Comparison of ENCODE assay signal across 18 mouse cellular contexts in the genomic region with DNA sequence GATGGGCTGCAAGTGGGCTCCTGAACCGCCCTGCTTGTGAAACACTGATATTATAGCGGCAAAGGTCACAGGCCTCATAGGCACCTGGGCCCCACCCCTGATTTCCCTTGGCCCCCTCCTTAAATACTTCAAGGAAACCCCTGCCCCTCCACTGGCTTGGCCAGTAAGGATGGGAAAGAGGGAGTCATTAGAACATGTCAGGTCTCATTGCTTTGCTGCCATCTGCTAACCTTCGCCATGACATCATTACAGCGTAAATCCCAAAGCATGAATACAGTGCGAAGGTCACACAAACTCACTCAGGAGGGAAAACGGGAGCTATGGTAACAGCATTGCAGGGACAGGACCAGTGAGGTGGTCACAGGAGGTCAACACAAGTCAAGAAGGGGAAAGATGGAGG. TPM values are rescaled to one million over a fixed set of nuclear protein-coding genes. Genes with fewer than 3 reads are reported as not detected.
A peak's percentile ranks its signal among the peaks of the same experiment; 100 is the strongest.
DNase-seq lines count a peak whose midpoint lies in the region; ATAC-seq and TF ChIP-seq lines count a peak whose summit lies in the region.
"Had no signal": no experiment of that assay in that cellular context is flagged by ENCODE, and none has a peak within 500 bp of the region (broad histone marks: within the 10 kb centered on the region; RNA-seq: fewer than 3 reads in every experiment).

No protein-coding gene starts in this region.

- no peaks in the 10 kb centered on the region for H3K9me3 ChIP-seq in midbrain, embryonic 14.5 days (ENCODE audit: control insufficient read depth, low read length)
- H3K9me3 ChIP-seq in midbrain, embryonic 15.5 days, result no peaks in the 10 kb centered on the region
- H3K9me3 ChIP-seq in embryonic facial prominence, embryonic 12.5 days, result no peaks in the 10 kb centered on the region
- H3K9me3 ChIP-seq in forebrain, embryonic 16.5 days (ENCODE audit: control insufficient read depth, low read length), result no peaks in the 10 kb centered on the region
- H3K9me3 ChIP-seq in hindbrain, postnatal 0 days (ENCODE audit: low read length), result no peaks in the 10 kb centered on the region
- H3K9me3 ChIP-seq: limb, embryonic 12.5 days; liver, embryonic 13.5 days; stomach, embryonic 15.5 days had no signal

- DNase-seq in midbrain, embryonic 14.5 days, result no peak
- no peak for DNase-seq in hindbrain, postnatal 0 days (ENCODE audit: low spot score)
- no peak for DNase-seq in kidney, adult 9 months
- DNase-seq in cerebellum, adult 2 months, result no peak
- DNase-seq: adrenal gland, adult 8-10 months; cerebellum, adult 9-10 months; liver, embryonic 13.5 days; lung, embryonic 14.5 days; thymus, adult 18-20 months had no signal

- H3K4me1 ChIP-seq in midbrain, embryonic 14.5 days (ENCODE audit: control insufficient read depth, insufficient read depth, low read length), result peaks cover 10% of the 10 kb centered on the region
- peaks cover 11% of the 10 kb centered on the region; the same call in 1 of the 2 replicates for H3K4me1 ChIP-seq in midbrain, embryonic 15.5 days
- H3K4me1 ChIP-seq in embryonic facial prominence, embryonic 12.5 days, result peaks cover 5% of the 10 kb centered on the region; the same call in 1 of the 2 replicates
- H3K4me1 ChIP-seq in forebrain, embryonic 16.5 days (replicated peaks; ENCODE audit: control insufficient read depth, insufficient read depth, low read length), result peaks cover 6% of the 10 kb centered on the region; the same call in 1 of the 2 replicates
- peaks cover 4% of the 10 kb centered on the region; the same call in 1 of the 2 replicates for H3K4me1 ChIP-seq in hindbrain, postnatal 0 days (ENCODE audit: insufficient read depth, low read length)
- H3K4me1 ChIP-seq in cerebellum, adult 2 months (ENCODE audit: control insufficient read depth, insufficient read depth, low read length), result peaks cover 11% of the 10 kb centered on the region

- TF ChIP-seq POLR2A in cerebellum, adult 2 months (IDR thresholded peaks at IDR 0.05; ENCODE audit: borderline replicate concordance, insufficient read depth, low read length), result no peak

- no peaks in the 10 kb centered on the region for H3K27me3 ChIP-seq in midbrain, embryonic 14.5 days (ENCODE audit: control insufficient read depth, insufficient read depth, low read length)
- 0 out of 2 replicates have a peak, but pooled peaks cover 3% of the 10 kb centered on the region for H3K27me3 ChIP-seq in midbrain, embryonic 15.5 days (replicated peaks)
- H3K27me3 ChIP-seq in embryonic facial prominence, embryonic 12.5 days, result 0 out of 2 replicates have a peak, but pooled peaks cover 2% of the 10 kb centered on the region
- peaks cover 87% of the 10 kb centered on the region for H3K27me3 ChIP-seq in forebrain, embryonic 16.5 days (replicated peaks; ENCODE audit: control insufficient read depth, insufficient read depth, low read length)
- no peaks in the 10 kb centered on the region for H3K27me3 ChIP-seq in hindbrain, postnatal 0 days (ENCODE audit: insufficient read depth, low read length)
- H3K27me3 ChIP-seq in cerebellum, adult 2 months (ENCODE audit: control insufficient read depth, insufficient read depth, low read length), result no peaks in the 10 kb centered on the region
- H3K27me3 ChIP-seq: limb, embryonic 12.5 days; liver, embryonic 13.5 days; stomach, embryonic 15.5 days had no signal

- TF ChIP-seq CTCF in hindbrain, postnatal 0 days (IDR thresholded peaks at IDR 0.05; ENCODE audit: low read depth), result no peak
- TF ChIP-seq CTCF in cerebellum, adult 2 months (IDR thresholded peaks at IDR 0.05; ENCODE audit: borderline replicate concordance, insufficient read depth, low read depth, low read length), result no peak

- peaks cover 1% of the 10 kb centered on the region; the same call in 1 of the 2 replicates for H3K36me3 ChIP-seq in midbrain, embryonic 14.5 days (ENCODE audit: control insufficient read depth, insufficient read depth, low read length)
- H3K36me3 ChIP-seq in midbrain, embryonic 15.5 days (replicated peaks), result no peaks in the 10 kb centered on the region
- no peaks in the 10 kb centered on the region; the same call in 1 of the 2 replicates for H3K36me3 ChIP-seq in embryonic facial prominence, embryonic 12.5 days
- H3K36me3 ChIP-seq in forebrain, embryonic 16.5 days (ENCODE audit: control insufficient read depth, insufficient read depth), result no peaks in the 10 kb centered on the region
- peaks cover 6% of the 10 kb centered on the region; the same call in 1 of the 2 replicates for H3K36me3 ChIP-seq in hindbrain, postnatal 0 days (ENCODE audit: insufficient read depth, low read length)
- H3K36me3 ChIP-seq: stomach, embryonic 15.5 days had no signal

- no peak overlapping the region for H3K4me3 ChIP-seq in midbrain, embryonic 14.5 days (replicated peaks; ENCODE audit: low read depth, low read length)
- H3K4me3 ChIP-seq in midbrain, embryonic 15.5 days, result no peak overlapping the region
- H3K4me3 ChIP-seq in embryonic facial prominence, embryonic 12.5 days, result no peak overlapping the region
- H3K4me3 ChIP-seq in forebrain, embryonic 16.5 days (replicated peaks; ENCODE audit: low read length), result no peak overlapping the region
- no peak overlapping the region for H3K4me3 ChIP-seq in hindbrain, postnatal 0 days (ENCODE audit: low read length)
- no peak overlapping the region for H3K4me3 ChIP-seq in cerebellum, adult 2 months (replicated peaks; ENCODE audit: insufficient read depth, low read depth, low read length)
- H3K4me3 ChIP-seq: erythroblast, embryonic 14.5 days; heart, adult 2 months; limb, embryonic 12.5 days; liver, embryonic 13.5 days; stomach, embryonic 15.5 days had no signal

- no peak; the same call in 1 of the 2 replicates for ATAC-seq in midbrain, embryonic 14.5 days (ENCODE audit: low FRiP score, low TSS enrichment)
- ATAC-seq in midbrain, embryonic 15.5 days (replicated peaks), result no peak
- ATAC-seq in embryonic facial prominence, embryonic 12.5 days (ENCODE audit: insufficient number of reproducible peaks, insufficient read depth, low FRiP score, low TSS enrichment), result peak; percentile 47; the same call in 1 of the 2 replicates
- peak; percentile 47; the same call in 1 of the 2 replicates for ATAC-seq in forebrain, embryonic 16.5 days
- ATAC-seq in hindbrain, postnatal 0 days, result 0 out of 2 replicates have a peak, but pooled peaks have one; percentile 41
- no peak for ATAC-seq in erythroid progenitor cell, adult 5-6 weeks (replicated peaks; ENCODE audit: low FRiP score, poor library complexity, severe bottlenecking)
- ATAC-seq: intestine, embryonic 16.5 days had no signal

- H3K9ac ChIP-seq in midbrain, embryonic 14.5 days (replicated peaks; ENCODE audit: low read length), result no peak overlapping the region
- no peak overlapping the region for H3K9ac ChIP-seq in midbrain, embryonic 15.5 days
- H3K9ac ChIP-seq in embryonic facial prominence, embryonic 12.5 days, result no peak overlapping the region
- no peak overlapping the region for H3K9ac ChIP-seq in forebrain, embryonic 16.5 days (replicated peaks; ENCODE audit: low read depth, low read length)
- no peak overlapping the region for H3K9ac ChIP-seq in hindbrain, postnatal 0 days (replicated peaks; ENCODE audit: low read length)
- H3K9ac ChIP-seq: limb, embryonic 12.5 days; liver, embryonic 13.5 days; lung, embryonic 14.5 days; stomach, embryonic 15.5 days had no signal

- 53% methylated on average over 6 of the region's 6 CpGs for WGBS in midbrain, embryonic 14.5 days
- WGBS in midbrain, embryonic 15.5 days, result 56% methylated on average over 6 of the region's 6 CpGs
- WGBS in embryonic facial prominence, embryonic 12.5 days, result 56% methylated on average over 6 of the region's 6 CpGs
- 16% methylated on average over 6 of the region's 6 CpGs for WGBS in forebrain, embryonic 16.5 days
- WGBS in hindbrain, postnatal 0 days, result 63% methylated on average over 6 of the region's 6 CpGs
- WGBS in cerebellum, adult 2 months, result 79% methylated on average over 6 of the region's 6 CpGs

- H3K4me2 ChIP-seq in midbrain, embryonic 14.5 days (ENCODE audit: low read length), result no peak overlapping the region
- no peak overlapping the region for H3K4me2 ChIP-seq in midbrain, embryonic 15.5 days
- no peak overlapping the region for H3K4me2 ChIP-seq in embryonic facial prominence, embryonic 12.5 days (replicated peaks)
- H3K4me2 ChIP-seq in forebrain, embryonic 16.5 days (ENCODE audit: low read length), result no peak overlapping the region
- H3K4me2 ChIP-seq in hindbrain, postnatal 0 days (ENCODE audit: low read depth, low read length), result no peak overlapping the region
- H3K4me2 ChIP-seq: limb, embryonic 12.5 days; liver, embryonic 13.5 days; lung, embryonic 14.5 days; stomach, embryonic 15.5 days had no signal

- peak overlapping the region; percentile 20; the same call in 1 of the 2 replicates for H3K27ac ChIP-seq in midbrain, embryonic 14.5 days (replicated peaks; ENCODE audit: low read depth, low read length)
- no peak overlapping the region for H3K27ac ChIP-seq in midbrain, embryonic 15.5 days
- H3K27ac ChIP-seq in embryonic facial prominence, embryonic 12.5 days, result no peak overlapping the region
- no peak overlapping the region for H3K27ac ChIP-seq in forebrain, embryonic 16.5 days (ENCODE audit: low read length)
- H3K27ac ChIP-seq in hindbrain, postnatal 0 days, result no peak overlapping the region
- no peak overlapping the region for H3K27ac ChIP-seq in cerebellum, adult 2 months (ENCODE audit: insufficient read depth, low read length)
- H3K27ac ChIP-seq: heart, adult 2 months; limb, embryonic 12.5 days; liver, embryonic 13.5 days; stomach, embryonic 15.5 days had no signal

RNA-seq across cellular contexts. Expression of gene Gm17018, which starts 36.0 kb away (rescaled TPM):
- polyA plus RNA-seq in midbrain, embryonic 14.5 days (2014; fragmentation: Nextera tagmentation; extraction: Ambion mirVana), result 57.0 and 68.6 TPM in 2 replicates
- 60.3 and 65.8 TPM in 2 replicates for polyA plus RNA-seq in midbrain, embryonic 15.5 days (2015; fragmentation: Nextera tagmentation; extraction: Ambion mirVana)
- 43.3 and 43.8 TPM in 2 replicates for polyA plus RNA-seq in embryonic facial prominence, embryonic 12.5 days (2016; fragmentation: Nextera tagmentation; extraction: Ambion mirVana)
- polyA plus RNA-seq in forebrain, embryonic 16.5 days (2015; fragmentation: Nextera tagmentation; extraction: Ambion mirVana), result 41.4 and 44.0 TPM in 2 replicates
- total RNA-seq in hindbrain, postnatal 0 days (2014; rRNA removed), result 20.9 and 23.0 TPM in 2 replicates
- 86.4 and 90.7 TPM in 2 replicates for polyA plus RNA-seq in hindbrain, postnatal 0 days (2015; fragmentation: Nextera tagmentation; extraction: Ambion mirVana)
- 3.4 TPM in 1 of 2 replicates, not detected in the other for total RNA-seq in erythroid progenitor cell, adult 5-6 weeks (2015; ENCODE audit: low replicate concordance)
- total RNA-seq in erythroid progenitor cell, adult 5-6 weeks (2017; ENCODE audit: low replicate concordance), result 4.0 and 7.7 TPM in 2 replicates
- polyA plus RNA-seq in cerebellum, adult 2 months (2012; rRNA removed), result 44.6 and 56.7 TPM in 2 replicates

RNA-seq across cellular contexts. Expression of gene Poll, which starts 36.1 kb away (rescaled TPM):
- 11.9 and 14.2 TPM in 2 replicates for polyA plus RNA-seq in midbrain, embryonic 14.5 days (2014; fragmentation: Nextera tagmentation; extraction: Ambion mirVana)
- 13.8 and 14.5 TPM in 2 replicates for polyA plus RNA-seq in midbrain, embryonic 15.5 days (2015; fragmentation: Nextera tagmentation; extraction: Ambion mirVana)
- 15.6 and 17.6 TPM in 2 replicates for polyA plus RNA-seq in embryonic facial prominence, embryonic 12.5 days (2016; fragmentation: Nextera tagmentation; extraction: Ambion mirVana)
- 12.8 and 14.6 TPM in 2 replicates for polyA plus RNA-seq in forebrain, embryonic 16.5 days (2015; fragmentation: Nextera tagmentation; extraction: Ambion mirVana)
- total RNA-seq in hindbrain, postnatal 0 days (2014; rRNA removed), result 17.0 and 17.3 TPM in 2 replicates
- 11.0 and 11.1 TPM in 2 replicates for polyA plus RNA-seq in hindbrain, postnatal 0 days (2015; fragmentation: Nextera tagmentation; extraction: Ambion mirVana)
- total RNA-seq in erythroid progenitor cell, adult 5-6 weeks (2015; ENCODE audit: low replicate concordance), result 3.6 TPM in 1 of 2 replicates, not detected in the other
- total RNA-seq in erythroid progenitor cell, adult 5-6 weeks (2017; ENCODE audit: low replicate concordance), result 3.0 TPM in 1 of 2 replicates, not detected in the other
- 14.5 and 14.6 TPM in 2 replicates for polyA plus RNA-seq in cerebellum, adult 2 months (2012; rRNA removed)

Comparison
In these comparisons a context has a peak if more than half of its experiments do, and no peak if none do; other contexts are left out.
1. ATAC-seq: peak in embryonic facial prominence, embryonic 12.5 days (single experiment), forebrain, embryonic 16.5 days (single experiment) and hindbrain, postnatal 0 days (single experiment); none in midbrain, embryonic 14.5 days (single experiment), midbrain, embryonic 15.5 days (single experiment) and erythroid progenitor cell, adult 5-6 weeks (single experiment).